Mouse (Mus musculus): ENCODE results near the gene Hoxa3.

GRCm38 (mm10) chr6:52220003-52220864 lies 7.1 kb upstream of the Hoxa3 start:
- no peak for TF ChIP-seq GATA1 (IDR thresholded peaks at IDR 0.05; ENCODE audit: low read length)
- no peak for TF ChIP-seq TAL1 (IDR thresholded peaks at IDR 0.05; ENCODE audit: low read length)

Data from erythroblast, embryonic 14.5 days (primary cell).